Mouse (Mus musculus): ENCODE measurements around the gene Acp6.

- no peak for TF ChIP-seq POLR2A (IDR thresholded peaks at IDR 0.05; ENCODE audit: low read depth, low read length)
- no peak for TF ChIP-seq CTCF (IDR thresholded peaks at IDR 0.05; ENCODE audit: borderline replicate concordance, insufficient read depth, low read length)
Observed at GRCm38 (mm10) chr3:97118313-97118712, 40.3 kb upstream of the Acp6 start.
